Mouse (Mus musculus): ENCODE measurements at regions not wholly inside any gene's neighbourhood (a gene's known extent, or its start where the extent isn't known, plus 50 kb on each side); places are given as distances from the start of the nearest gene placed in this dataset.

DNA sequence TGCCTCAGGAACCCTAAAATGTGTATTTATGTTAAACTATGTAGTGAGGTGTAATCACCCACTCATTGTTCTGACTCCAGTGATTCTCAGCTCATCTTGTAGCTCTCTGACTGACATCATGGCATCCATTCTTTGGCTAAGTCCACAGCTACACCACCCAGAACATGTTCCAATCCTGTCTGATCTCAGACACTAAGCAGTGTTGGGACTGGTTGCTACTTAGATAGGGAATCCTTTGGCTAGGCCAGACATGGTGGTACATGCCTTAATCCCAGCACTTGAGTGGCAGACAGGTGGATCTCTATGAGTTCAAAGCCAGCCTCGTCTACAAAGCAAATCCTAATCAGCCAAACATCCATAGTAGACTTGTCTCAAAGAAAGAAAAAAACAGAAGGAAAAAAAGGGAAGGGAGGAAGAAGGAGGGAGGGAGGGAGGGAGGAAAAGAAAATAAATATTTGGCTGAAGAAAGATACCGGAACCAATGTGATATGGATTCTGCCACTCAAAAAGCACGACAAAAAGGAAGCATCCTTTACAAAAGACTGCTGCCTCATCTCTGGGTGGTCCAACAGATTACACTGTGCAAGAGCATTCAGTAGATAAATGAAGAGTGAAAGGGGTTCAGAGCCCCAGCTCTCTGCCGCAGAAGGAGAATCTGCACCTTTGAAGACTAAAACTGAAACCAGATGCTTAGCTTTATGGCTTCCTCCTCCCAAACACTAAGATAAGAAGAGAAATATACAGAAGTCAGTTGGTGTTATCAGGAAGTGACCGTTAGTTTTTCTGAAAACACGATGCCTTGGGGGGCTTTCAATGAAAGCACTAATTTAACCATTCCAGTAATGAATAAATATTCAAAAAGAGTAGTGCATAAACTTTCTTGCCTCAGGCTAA is 51.5 kb upstream of the Med13 start:
- ChIA-PET CTCF (no interaction called here), POLR2A (no interaction called here)
- H3K27me3 ChIP-seq = no peaks in the 10 kb centered on the region
- ATAC-seq = no peak
- DNase-seq (ENCODE audit: low read depth, low spot score) = no peak
- in situ Hi-C loops (cut with MboI; ENCODE audit: low pct_unique_long_range_greater_than_20kb) = no loop called here
- no peak for TF ChIP-seq CTCF (IDR thresholded peaks at IDR 0.05)

DNA sequence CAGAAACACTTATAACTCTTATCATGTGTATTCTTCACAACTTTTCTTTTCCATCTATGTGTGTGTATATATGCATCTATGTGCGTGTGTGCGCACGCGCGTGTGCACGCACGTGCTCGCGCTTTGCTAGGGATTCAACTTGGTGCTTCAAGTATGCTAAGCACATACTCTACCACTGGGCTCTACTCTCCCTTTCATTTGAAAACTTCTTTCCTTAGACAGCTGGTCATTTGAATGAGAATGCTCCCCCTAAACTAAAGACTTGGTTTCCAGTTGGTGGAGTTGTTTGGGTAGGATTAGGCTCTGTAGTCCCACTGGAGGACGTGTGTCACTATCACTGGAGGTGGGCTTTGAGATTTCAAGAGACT is 52.2 kb upstream of the Med13 start:
- CTCF ChIA-PET = no interaction called here
- no peak for TF ChIP-seq CTCF (IDR thresholded peaks at IDR 0.05)
- DNase-seq (ENCODE audit: low read depth, low spot score) = no peak
- H3K27me3 ChIP-seq = no peaks in the 10 kb centered on the region
- in situ Hi-C loops (cut with MboI; ENCODE audit: low pct_unique_long_range_greater_than_20kb) = no loop called here
- POLR2A ChIA-PET = no interaction called here
- ATAC-seq = no peak

DNA sequence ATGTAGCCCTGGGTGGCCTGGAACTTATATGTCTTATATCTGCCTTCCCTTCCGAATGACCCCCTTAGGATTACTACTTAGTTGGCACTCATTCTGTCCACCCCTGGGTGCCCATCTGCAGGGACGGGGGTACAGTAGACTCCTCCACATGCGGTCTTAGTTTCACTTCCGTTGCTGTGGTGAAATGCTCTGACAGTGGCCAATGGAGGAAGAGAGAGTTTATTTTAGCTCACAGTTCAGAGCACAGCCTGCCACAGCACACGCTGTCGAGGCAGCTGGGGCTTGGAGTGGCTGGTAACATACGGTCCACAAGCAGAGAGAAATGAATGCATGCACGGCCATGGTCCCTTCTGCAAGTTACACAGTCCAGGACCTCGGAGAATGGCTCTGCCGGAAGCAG is 53.1 kb upstream of the Med13 start:
- no peaks in the 10 kb centered on the region for H3K27me3 ChIP-seq
- no peak for TF ChIP-seq CTCF (IDR thresholded peaks at IDR 0.05)
- CTCF ChIA-PET = no interaction called here
- in situ Hi-C loops (cut with MboI; ENCODE audit: low pct_unique_long_range_greater_than_20kb) = no loop called here
- ATAC-seq = no peak
- POLR2A ChIA-PET = no interaction called here
- no peak for DNase-seq (ENCODE audit: low read depth, low spot score)

DNA sequence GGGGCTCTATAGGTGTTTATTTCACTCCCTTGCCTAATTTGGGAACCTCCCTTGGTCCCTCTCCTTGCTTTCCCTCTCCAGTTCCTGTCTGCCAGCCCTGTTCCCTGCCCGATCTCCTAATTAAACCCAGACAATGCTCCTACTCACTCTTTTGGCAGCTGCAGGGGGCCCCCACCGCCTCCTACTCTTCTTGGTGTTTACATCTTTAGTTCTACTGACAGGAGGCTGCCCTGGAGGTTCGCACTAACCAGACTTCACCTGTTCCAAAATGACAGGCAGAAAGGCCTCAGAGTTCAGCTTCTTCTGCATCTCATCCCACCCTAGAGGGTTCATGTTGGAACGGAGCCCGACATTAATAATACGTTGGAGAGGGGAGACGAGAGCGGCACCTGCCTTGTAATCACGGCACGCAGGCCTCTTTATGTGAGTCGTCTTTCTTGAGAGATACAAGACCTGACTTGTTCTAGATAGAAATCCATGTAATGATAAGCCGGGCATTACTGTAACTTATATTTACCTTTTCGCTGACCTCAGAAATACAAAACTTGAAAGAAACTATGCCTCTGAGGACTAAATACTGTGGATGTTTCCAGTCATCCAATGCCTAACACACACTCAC is 55.5 kb upstream of the Med13 start:
- in situ Hi-C loops (cut with MboI; ENCODE audit: low pct_unique_long_range_greater_than_20kb) = no loop called here
- ATAC-seq (no peak), DNase-seq (ENCODE audit: low read depth, low spot score) (no peak)
- no peak for TF ChIP-seq CTCF (IDR thresholded peaks at IDR 0.05)
- no peaks in the 10 kb centered on the region for H3K27me3 ChIP-seq
- ChIA-PET CTCF (no interaction called here), POLR2A (no interaction called here)

DNA sequence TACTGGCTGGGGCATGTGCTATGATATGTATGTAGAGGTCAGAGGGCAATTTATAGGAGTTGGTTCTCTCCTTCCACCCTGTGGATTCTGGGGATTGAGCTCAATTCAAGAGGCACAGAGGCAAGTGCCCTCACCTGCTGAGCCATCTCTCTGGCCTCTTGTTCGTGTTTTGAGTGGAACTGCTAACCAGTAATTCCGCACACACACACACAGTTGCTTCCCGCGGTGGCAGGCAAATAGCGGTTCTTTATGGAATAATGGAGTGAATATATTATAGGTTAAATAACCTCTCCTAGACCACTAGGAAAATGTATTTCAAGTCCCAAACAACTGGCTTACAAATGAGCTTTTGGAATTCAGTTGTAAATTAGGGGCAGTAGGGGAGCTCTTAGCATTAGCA is 59.1 kb upstream of the Med13 start:
- DNase-seq (ENCODE audit: low read depth, low spot score) = no peak
- POLR2A ChIA-PET = no interaction called here
- no peak for ATAC-seq
- in situ Hi-C loops (cut with MboI; ENCODE audit: low pct_unique_long_range_greater_than_20kb) = no loop called here
- no peaks in the 10 kb centered on the region for H3K27me3 ChIP-seq
- CTCF ChIA-PET = interaction anchor here (1.3 kb wide), 1 partner anchor 69 kb away, joined by 3 read pairs; no protein-coding TSS in a partner anchor
- TF ChIP-seq CTCF (IDR thresholded peaks at IDR 0.05) = no peak

DNA sequence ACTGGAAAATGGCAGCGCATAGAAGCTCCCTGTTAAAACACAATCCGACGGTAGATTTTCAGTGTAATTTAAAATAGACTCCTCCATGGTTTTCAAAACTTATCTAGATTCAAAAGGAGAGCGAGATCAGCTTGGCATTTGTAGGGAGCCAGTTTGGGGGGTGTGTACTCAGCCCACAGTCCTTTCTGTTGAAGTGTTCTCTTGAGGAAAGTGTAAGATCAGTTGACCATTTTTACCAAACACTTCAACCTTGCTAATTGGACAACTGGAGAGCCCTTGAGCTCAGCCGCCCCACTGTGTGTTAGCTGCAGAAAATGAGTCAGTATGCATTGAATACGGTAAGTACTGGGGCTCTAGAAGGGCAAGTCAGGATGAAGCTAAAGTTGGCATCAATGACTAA is 59.8 kb upstream of the Med13 start:
- in situ Hi-C loops (cut with MboI; ENCODE audit: low pct_unique_long_range_greater_than_20kb) = no loop called here
- POLR2A ChIA-PET = interaction anchor here (0.8 kb wide), 1 partner anchor 21 kb away, joined by 3 read pairs; no protein-coding TSS in a partner anchor
- no peaks in the 10 kb centered on the region for H3K27me3 ChIP-seq
- CTCF ChIA-PET = interaction anchor here (1.3 kb wide), 1 partner anchor 70 kb away, joined by 3 read pairs; no protein-coding TSS in a partner anchor
- DNase-seq (ENCODE audit: low read depth, low spot score) (no peak), ATAC-seq (no peak)
- no peak for TF ChIP-seq CTCF (IDR thresholded peaks at IDR 0.05)

DNA sequence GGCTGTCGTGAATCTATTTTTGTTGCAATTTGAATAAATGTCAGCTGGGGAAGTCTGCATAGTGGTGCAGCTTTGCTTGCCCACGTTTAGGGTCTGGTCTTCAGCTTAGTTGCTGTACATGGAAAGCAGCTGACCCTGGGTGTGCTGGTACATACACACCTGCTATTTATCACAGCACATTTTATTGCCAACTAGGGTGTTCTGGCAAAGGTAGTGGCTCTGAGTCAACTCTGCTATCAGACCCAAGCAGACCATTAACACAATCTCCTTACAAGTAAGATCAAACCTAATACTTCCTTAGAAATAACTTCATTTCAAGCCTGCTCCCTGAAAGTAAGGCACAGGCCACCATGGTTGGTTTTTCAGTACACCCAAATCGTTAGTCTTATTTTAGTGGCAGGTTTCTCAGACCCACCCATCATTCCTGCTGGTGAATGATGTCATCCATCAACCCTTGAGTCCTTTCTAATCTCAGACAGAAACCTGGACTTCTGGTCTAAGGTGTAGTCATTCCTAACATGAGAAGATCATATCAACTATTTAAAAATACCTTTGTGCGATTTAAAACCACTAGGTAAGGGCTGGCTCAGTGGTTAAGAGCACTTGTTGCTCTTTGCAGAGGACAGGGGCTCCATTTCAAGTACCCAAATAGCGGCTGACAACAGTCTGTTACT is 62.5 kb upstream of the Med13 start:
- CTCF ChIA-PET = no interaction called here
- POLR2A ChIA-PET = interaction anchor here (0.6 kb wide), 1 partner anchor 45 kb away, joined by 3 read pairs; no protein-coding TSS in a partner anchor
- DNase-seq (ENCODE audit: low read depth, low spot score) = no peak

DNA sequence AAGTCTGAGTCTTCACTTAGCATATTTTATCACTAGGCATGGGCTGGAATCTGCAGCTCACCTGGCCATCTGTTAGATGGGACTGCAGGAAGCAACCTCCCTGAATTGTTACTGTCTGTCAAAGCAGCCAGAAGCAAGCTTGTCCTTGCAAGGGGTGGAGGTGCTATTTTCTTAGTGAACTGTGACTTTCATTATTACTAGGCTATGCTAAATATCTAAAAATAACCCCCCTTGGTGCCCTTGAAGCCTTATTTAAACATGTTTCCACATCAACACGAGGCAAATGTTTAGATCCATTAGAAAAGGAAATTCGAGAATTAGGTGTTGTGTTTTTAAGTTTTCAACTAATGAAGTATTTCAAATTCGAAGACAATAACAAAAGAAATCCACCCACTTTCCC is 55.5 kb upstream of the Rnft1 start:
- DNase-seq (ENCODE audit: low read depth, low spot score) = no peak
- no peaks in the 10 kb centered on the region for H3K27me3 ChIP-seq
- POLR2A ChIA-PET = no interaction called here
- ATAC-seq = no peak
- TF ChIP-seq CTCF (IDR thresholded peaks at IDR 0.05) = no peak
- in situ Hi-C loops (cut with MboI; ENCODE audit: low pct_unique_long_range_greater_than_20kb) = no loop called here
- CTCF ChIA-PET = no interaction called here

More for the DNA sequence above, 62.5 kb upstream of the Med13 start:
- no peak for ATAC-seq
- in situ Hi-C loops (cut with MboI; ENCODE audit: low pct_unique_long_range_greater_than_20kb) = no loop called here
- TF ChIP-seq CTCF (IDR thresholded peaks at IDR 0.05) = no peak
- H3K27me3 ChIP-seq = no peaks in the 10 kb centered on the region

DNA sequence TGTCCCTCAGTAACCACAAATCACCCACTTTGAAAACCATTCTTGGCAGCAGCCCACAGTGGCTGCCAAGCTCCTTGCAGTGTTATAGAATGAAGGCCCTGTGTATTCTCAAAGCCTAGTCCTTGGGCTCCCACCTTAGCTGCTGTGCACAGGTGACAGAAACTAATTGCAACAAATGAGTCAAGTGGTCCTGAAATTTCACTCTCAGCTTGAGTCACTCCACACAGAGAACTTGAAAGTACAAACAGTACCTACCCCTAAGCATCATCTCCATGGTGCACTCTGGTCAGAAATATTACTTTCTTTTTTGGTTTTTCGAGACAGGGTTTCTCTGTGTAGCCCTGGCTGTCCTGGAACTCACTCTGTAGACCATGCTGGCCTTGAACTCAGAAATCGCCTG is 54.2 kb upstream of the Rnft1 start:
- ATAC-seq (no peak), DNase-seq (ENCODE audit: low read depth, low spot score) (no peak)
- H3K27me3 ChIP-seq = no peaks in the 10 kb centered on the region
- CTCF ChIA-PET = interaction anchor here (1.2 kb wide), 1 partner anchor 15 kb away, joined by 5 read pairs; no protein-coding TSS in a partner anchor
- in situ Hi-C loops (cut with MboI; ENCODE audit: low pct_unique_long_range_greater_than_20kb) = no loop called here
- no peak for TF ChIP-seq CTCF (IDR thresholded peaks at IDR 0.05)
- POLR2A ChIA-PET = no interaction called here

DNA sequence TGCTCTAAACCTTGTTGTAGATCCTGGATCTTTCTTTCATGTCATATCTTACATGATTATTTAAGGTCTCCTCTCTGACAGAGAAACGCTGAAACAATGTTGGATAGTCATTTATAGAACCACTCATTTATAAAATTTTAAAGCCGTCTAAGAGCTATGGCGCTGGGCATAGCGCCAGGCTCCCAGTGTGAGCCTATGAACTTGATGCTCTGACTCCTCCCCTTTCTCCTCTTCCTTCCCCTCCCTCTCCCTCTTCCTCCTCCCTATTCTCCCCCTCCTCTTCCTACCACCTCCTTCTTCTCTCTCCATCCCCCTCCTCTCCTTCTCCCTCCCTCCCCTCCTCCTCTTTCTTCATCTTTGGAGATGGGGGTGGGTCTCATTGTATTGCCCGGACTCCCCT is 52.9 kb upstream of the Rnft1 start:
- H3K27me3 ChIP-seq = no peaks in the 10 kb centered on the region
- DNase-seq (ENCODE audit: low read depth, low spot score) (no peak), ATAC-seq (no peak)
- TF ChIP-seq CTCF (IDR thresholded peaks at IDR 0.05) = no peak
- CTCF ChIA-PET = interaction anchor here (1.0 kb wide), 1 partner anchor 10 kb away, joined by 3 read pairs; no protein-coding TSS in a partner anchor
- in situ Hi-C loops (cut with MboI; ENCODE audit: low pct_unique_long_range_greater_than_20kb) = no loop called here
- POLR2A ChIA-PET = no interaction called here

DNA sequence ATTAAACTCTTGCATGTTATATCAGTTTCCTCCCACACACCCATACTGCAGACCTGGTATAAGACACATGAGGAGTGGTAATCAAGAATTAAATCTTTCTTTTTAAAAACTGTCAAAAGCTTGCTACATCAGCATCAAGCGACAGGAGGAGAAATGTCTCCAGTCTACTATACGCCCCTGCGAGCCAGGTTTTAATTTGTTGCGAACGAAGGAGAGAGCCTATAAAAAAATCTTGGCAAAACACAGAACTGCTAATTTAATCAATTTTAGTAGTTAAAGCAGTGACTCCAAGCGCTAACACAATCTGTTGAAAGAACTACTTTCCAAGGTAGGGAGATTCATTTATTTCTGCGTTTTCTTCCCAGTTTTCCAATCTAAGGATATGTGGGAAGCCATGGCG is 50.4 kb upstream of the Rnft1 start:
- in situ Hi-C loops (cut with MboI; ENCODE audit: low pct_unique_long_range_greater_than_20kb) = no loop called here
- TF ChIP-seq CTCF (IDR thresholded peaks at IDR 0.05) = no peak
- DNase-seq (ENCODE audit: low read depth, low spot score) = no peak
- H3K27me3 ChIP-seq = peaks cover 6% of the 10 kb centered on the region
- CTCF ChIA-PET = no interaction called here
- POLR2A ChIA-PET = no interaction called here
- no peak for ATAC-seq

Measured in Patski (cell line).